Mouse (Mus musculus) liver, embryonic 14 days (tissue): Measurements from ENCODE around the gene Exd1. TPM values are rescaled to one million over a fixed set of nuclear protein-coding genes. Genes with fewer than 3 reads are reported as not detected.

ENCODE experiments used
- polyA plus RNA-seq: library from polyadenylated mRNA; depleted of rRNA; stranded (reverse); fragments of >200 nt; gene quantifications from 2 replicates; pipeline ENCODE4 v1.2.3, GENCODE M21; 2012; rRNA removed

The Exd1 gene
- 0.12 and 0.17 TPM in 2 replicates for polyA plus RNA-seq

GRCm38 (mm10) chr2:119547522-119548370, at the start of gene Exd1, which contains the start of gene Chp1:
Gene Exd1 (minus strand): TSS chr2:119547627.
Gene Chp1 (plus strand): TSS chr2:119547697.

GRCm38 (mm10) chr2:119477571-119478396, 69.6 kb downstream of the Exd1 start, which contains the start of gene Ino80:
Gene Ino80 (minus strand): TSS chr2:119477687.

Other genes with a start within 250 kb of the Exd1 start
- gene Dll4, start 221.8 kb downstream of the Exd1 start, polyA plus RNA-seq = 1.2 and 1.3 TPM in 2 replicates
- gene Chac1, start 196.4 kb downstream of the Exd1 start, polyA plus RNA-seq = 0.98 and 2.0 TPM in 2 replicates
- gene Ino80, start 69.9 kb downstream of the Exd1 start, polyA plus RNA-seq = 4.4 and 4.8 TPM in 2 replicates
- gene Chp1, start 70 bp upstream of the Exd1 start, polyA plus RNA-seq = 26.8 and 34.6 TPM in 2 replicates
- gene Nusap1, start 70.7 kb upstream of the Exd1 start, polyA plus RNA-seq = 46.9 and 53.1 TPM in 2 replicates
- 23.2 and 28.2 TPM in 2 replicates for gene Oip5, start 70.8 kb upstream of the Exd1 start, polyA plus RNA-seq
- 13.3 and 15.0 TPM in 2 replicates for gene Ndufaf1, start 115.2 kb upstream of the Exd1 start, polyA plus RNA-seq
- 8.2 and 9.0 TPM in 2 replicates for gene Rtf1, start 127.4 kb upstream of the Exd1 start, polyA plus RNA-seq
- gene Itpka, start 194.7 kb upstream of the Exd1 start, polyA plus RNA-seq = 2.0 and 2.4 TPM in 2 replicates
- gene Ltk, start 212.8 kb upstream of the Exd1 start, polyA plus RNA-seq = 0.10 and 0.13 TPM in 2 replicates
- gene Rpap1, start 239.9 kb upstream of the Exd1 start, polyA plus RNA-seq = 5.3 and 6.0 TPM in 2 replicates